Mouse (Mus musculus) hindbrain, embryonic 12.5 days (tissue): ENCODE data around the gene Scube2. TPM values are rescaled to one million over a fixed set of nuclear protein-coding genes. Genes with fewer than 3 reads are reported as not detected.
A peak's percentile ranks its signal among the peaks of the same experiment; 100 is the strongest.

Experiments used
- ATAC-seq: fragments of 200-750 bp; cut with Nextera tagmentation; 2 replicates; pipeline ENCODE4 v1.8.0; 2017; ENCODE audit warnings: moderate TSS enrichment; ENCODE audit not compliant: low FRiP score
- H3K27ac ChIP-seq: fragments of 300-500 bp; sonication (generic); 2 replicates; pipeline ENCODE4 v1.5.1; 2016; ENCODE audit warnings: mild to moderate bottlenecking
- H3K27me3 ChIP-seq: fragments of 300-500 bp; sonication (generic); 2 replicates; pipeline ENCODE4 v1.6.1; 2016; ENCODE audit warnings: mild to moderate bottlenecking
- H3K36me3 ChIP-seq: fragments of 300-500 bp; sonication (generic); 2 replicates; pipeline ENCODE4 v1.6.1; 2016; ENCODE audit warnings: mild to moderate bottlenecking
- H3K4me1 ChIP-seq: fragments of 300-500 bp; sonication (generic); 2 replicates; pipeline ENCODE4 v1.6.1; 2016
- H3K4me2 ChIP-seq: fragments of 300-500 bp; sonication (generic); replicated peaks from 2 replicates; pipeline ENCODE4 v1.6.1; 2016; ENCODE audit warnings: mild to moderate bottlenecking
- H3K4me3 ChIP-seq: fragments of 300-500 bp; sonication (generic); 2 replicates; pipeline ENCODE4 v1.5.1; 2016; ENCODE audit warnings: mild to moderate bottlenecking
- H3K9ac ChIP-seq: fragments of 300-500 bp; sonication (generic); 2 replicates; pipeline ENCODE4 v1.6.1; 2016; ENCODE audit warnings: mild to moderate bottlenecking, moderate library complexity
- H3K9me3 ChIP-seq: fragments of 300-500 bp; sonication (generic); replicated peaks from 2 replicates; pipeline ENCODE4 v1.6.1; 2016; ENCODE audit warnings: mild to moderate bottlenecking
- WGBS: fragments of 180-500 bp; shearing (Covaris S2); methylation state at CpG from one replicate; pipeline ENCODE4 v1.1.7; 2016; 5-methylcytosine and 5-hydroxymethylcytosine counted together
- polyA plus RNA-seq: library from polyadenylated mRNA; unstranded; fragments of >200 nt; fragmentation: Nextera tagmentation; extraction: Ambion mirVana; gene quantifications from 2 replicates; pipeline ENCODE4 v1.2.1, GENCODE M21; 2016

The Scube2 gene
- 2.4 and 3.6 TPM in 2 replicates for polyA plus RNA-seq

DNA sequence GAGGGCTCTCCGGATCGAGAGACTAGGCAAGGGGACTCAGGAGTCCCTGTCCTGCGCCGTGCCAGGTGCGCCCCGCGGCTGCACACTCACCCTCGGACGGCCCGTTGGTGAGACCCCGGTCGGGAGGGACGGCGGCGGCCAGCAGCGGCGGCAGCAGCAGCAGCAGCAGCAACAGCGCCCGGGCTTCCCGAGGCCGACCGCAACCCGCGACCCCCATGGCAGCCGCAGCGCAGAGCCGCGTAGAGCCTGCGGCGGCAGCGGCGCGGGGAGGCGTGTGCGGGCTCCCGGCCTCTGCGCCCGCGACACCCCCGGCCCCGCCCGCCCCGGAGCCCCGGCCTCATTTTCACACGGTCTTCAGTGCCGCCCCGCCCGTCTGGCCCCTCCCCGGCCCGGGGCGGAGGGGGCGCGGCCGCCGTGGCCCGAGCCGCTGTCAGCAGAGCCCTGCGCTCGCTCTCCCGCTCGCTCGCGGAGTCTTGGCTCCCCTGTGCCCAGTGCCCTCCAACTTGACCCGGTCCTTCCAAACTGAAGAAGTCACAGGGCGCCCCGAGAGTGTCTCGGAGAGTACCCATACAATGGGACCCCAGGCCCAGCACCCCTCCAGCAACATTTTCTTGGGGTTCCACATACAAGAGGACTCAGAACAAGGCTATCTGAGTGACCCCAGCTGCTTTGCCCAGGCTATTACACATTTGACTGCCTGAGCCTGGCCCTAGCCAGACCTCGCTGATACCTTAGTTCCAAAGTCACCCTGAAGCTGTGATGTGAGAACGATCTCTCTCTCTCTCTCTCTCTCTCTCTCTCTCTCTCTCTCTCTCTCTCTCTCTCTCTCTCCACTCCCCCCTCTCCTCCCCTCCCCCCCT lies at the start of gene Scube2:
Gene Scube2 (minus strand): TSS at position 310 of the 860 bp plus-strand sequence.
- Histone ChIP-seq H3K4me2 (peak within 1 kb of the TSS; percentile 99), H3K9ac (peak within 1 kb of the TSS; percentile 72), H3K4me3 (peak within 1 kb of the TSS; percentile 69), H3K4me1 (peaks cover 14% of the 10 kb centered on the region), H3K36me3 (no peaks in the 10 kb centered on the region), H3K9me3 (no peaks in the 10 kb centered on the region), H3K27me3 (peaks cover 22% of the 10 kb centered on the region), H3K27ac (no peak within 1 kb of the TSS)
- WGBS, result under 1% methylated on average over 53 of the region's 69 CpGs
- ATAC-seq, result peak; percentile 80

DNA sequence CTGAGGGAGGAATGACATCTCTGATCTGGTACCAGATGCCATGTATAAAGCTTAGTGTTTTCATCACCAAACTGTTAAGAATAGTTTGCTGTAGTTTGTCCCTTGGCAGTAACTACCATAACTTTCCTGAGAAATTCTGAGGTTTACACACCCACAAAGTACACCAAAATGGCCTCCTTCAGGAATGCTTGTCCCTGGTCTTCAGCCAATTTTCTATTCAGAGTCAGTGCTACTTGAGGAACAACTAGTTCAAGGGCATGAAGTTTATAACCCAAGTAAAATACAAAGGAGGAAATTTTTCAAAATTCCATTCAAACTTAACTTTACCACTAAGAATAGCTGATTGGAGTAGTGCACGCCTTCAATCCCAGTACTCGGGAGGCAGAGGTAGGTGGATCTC lies 40.7 kb upstream of the Scube2 start:
- no peak overlapping the region for H3K4me3 ChIP-seq
- H3K36me3 ChIP-seq, result peaks cover 87% of the 10 kb centered on the region
- 89% methylated on average over 2 of the region's 2 CpGs for WGBS
- H3K9ac ChIP-seq, result no peak overlapping the region
- no peak for ATAC-seq
- H3K9me3 ChIP-seq, result no peaks in the 10 kb centered on the region
- H3K4me1 ChIP-seq, result no peaks in the 10 kb centered on the region
- H3K4me2 ChIP-seq, result no peak overlapping the region
- no peak overlapping the region for H3K27ac ChIP-seq
- no peaks in the 10 kb centered on the region for H3K27me3 ChIP-seq

GRCm38 (mm10) chr7:109900921-109901320 lies 35.4 kb upstream of the Scube2 start:
- no peak overlapping the region for H3K4me3 ChIP-seq
- no peak overlapping the region for H3K9ac ChIP-seq
- ATAC-seq, result no peak
- WGBS, result 90% methylated on average over 9 of the region's 9 CpGs
- no peak overlapping the region for H3K4me2 ChIP-seq
- H3K9me3 ChIP-seq, result no peaks in the 10 kb centered on the region
- no peaks in the 10 kb centered on the region for H3K27me3 ChIP-seq
- H3K27ac ChIP-seq, result no peak overlapping the region
- peaks cover 96% of the 10 kb centered on the region for H3K36me3 ChIP-seq
- no peaks in the 10 kb centered on the region for H3K4me1 ChIP-seq

DNA sequence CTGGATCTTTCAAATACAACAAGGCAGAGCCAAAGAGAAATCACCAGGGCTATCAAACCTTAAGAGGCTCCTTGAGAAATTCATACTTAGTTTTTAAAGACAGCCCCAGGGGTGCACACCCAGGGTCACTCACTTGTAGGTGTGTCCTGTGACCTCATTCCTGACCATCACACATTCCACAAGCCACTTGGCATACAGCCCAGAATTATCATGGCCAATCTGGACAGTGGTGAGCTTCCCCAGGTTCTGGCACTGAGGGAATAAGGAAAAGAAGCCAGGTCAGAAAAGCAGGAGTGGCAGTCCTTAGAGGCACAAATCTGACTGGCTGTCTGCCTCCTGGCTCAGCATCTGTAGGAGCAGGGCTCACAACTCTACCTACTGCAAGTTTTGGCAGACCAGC lies 33.4 kb upstream of the Scube2 start:
- Histone ChIP-seq H3K4me3 (no peak overlapping the region), H3K9ac (no peak overlapping the region), H3K27ac (no peak overlapping the region), H3K36me3 (peaks cover 98% of the 10 kb centered on the region), H3K27me3 (no peaks in the 10 kb centered on the region), H3K4me2 (no peak overlapping the region), H3K4me1 (no peaks in the 10 kb centered on the region), H3K9me3 (no peaks in the 10 kb centered on the region)
- ATAC-seq, result no peak

DNA sequence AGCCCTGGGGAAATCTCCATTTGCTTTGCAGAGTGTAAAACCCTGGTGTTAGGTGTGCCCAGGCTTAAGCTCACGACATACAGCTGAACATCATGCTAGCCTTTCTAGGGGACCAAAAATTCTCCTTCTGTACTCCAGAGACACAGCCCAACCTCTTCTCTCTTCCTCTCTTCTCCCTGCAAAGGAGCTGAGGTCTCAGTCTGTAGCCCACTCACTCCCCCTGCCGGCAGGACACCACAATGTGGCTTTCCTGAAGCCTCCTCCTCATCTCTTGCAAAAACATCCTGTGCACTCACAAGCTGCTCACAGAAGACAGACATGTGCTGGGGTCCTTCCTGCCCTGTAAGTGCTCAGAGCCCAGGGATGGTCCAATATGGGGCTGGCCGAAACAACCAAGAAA lies 27.1 kb upstream of the Scube2 start:
- Histone ChIP-seq H3K4me2 (no peak overlapping the region), H3K4me3 (no peak overlapping the region), H3K9ac (no peak overlapping the region), H3K9me3 (0 out of 2 replicates have a peak, but pooled peaks cover 3% of the 10 kb centered on the region), H3K36me3 (peaks cover 74% of the 10 kb centered on the region), H3K4me1 (no peaks in the 10 kb centered on the region), H3K27ac (no peak overlapping the region), H3K27me3 (no peaks in the 10 kb centered on the region)
- no peak for ATAC-seq
- 40% methylated on average over 3 of the region's 3 CpGs for WGBS

GRCm38 (mm10) chr7:109891786-109892185 lies 26.3 kb upstream of the Scube2 start:
- peaks cover 74% of the 10 kb centered on the region for H3K36me3 ChIP-seq
- no peak overlapping the region for H3K4me2 ChIP-seq
- no peak overlapping the region for H3K4me3 ChIP-seq
- H3K27me3 ChIP-seq, result no peaks in the 10 kb centered on the region
- no peak for ATAC-seq
- no peak overlapping the region for H3K27ac ChIP-seq
- H3K4me1 ChIP-seq, result no peaks in the 10 kb centered on the region
- WGBS, result 93% methylated on average over 4 of the region's 4 CpGs
- H3K9ac ChIP-seq, result no peak overlapping the region
- H3K9me3 ChIP-seq, result 0 out of 2 replicates have a peak, but pooled peaks cover 3% of the 10 kb centered on the region

DNA sequence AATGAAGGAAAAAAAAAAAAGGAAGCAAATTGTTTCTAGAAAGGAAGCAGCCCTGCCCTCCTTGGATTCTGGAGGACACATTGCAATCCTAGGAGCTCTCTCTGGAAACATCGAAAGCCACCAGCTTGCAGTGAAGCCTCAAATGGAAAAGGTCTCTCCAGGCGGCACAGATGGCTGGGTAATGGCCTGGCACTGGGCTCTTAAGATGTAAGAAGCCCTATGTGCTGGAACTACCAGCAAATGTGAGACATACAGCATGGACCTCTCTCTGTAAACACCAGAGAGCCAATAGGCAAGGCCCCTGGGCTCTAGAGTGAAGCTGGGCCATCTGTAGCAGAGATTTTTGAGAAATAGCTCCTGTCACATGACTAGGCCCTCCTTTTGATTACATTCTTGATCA lies 24.8 kb upstream of the Scube2 start:
- Histone ChIP-seq H3K27me3 (no peaks in the 10 kb centered on the region), H3K4me3 (no peak overlapping the region), H3K36me3 (peaks cover 62% of the 10 kb centered on the region), H3K9me3 (0 out of 2 replicates have a peak, but pooled peaks cover 3% of the 10 kb centered on the region), H3K4me1 (no peaks in the 10 kb centered on the region), H3K9ac (no peak overlapping the region), H3K4me2 (no peak overlapping the region), H3K27ac (no peak overlapping the region)
- no peak for ATAC-seq
- WGBS, result 92% methylated on average over 2 of the region's 2 CpGs

DNA sequence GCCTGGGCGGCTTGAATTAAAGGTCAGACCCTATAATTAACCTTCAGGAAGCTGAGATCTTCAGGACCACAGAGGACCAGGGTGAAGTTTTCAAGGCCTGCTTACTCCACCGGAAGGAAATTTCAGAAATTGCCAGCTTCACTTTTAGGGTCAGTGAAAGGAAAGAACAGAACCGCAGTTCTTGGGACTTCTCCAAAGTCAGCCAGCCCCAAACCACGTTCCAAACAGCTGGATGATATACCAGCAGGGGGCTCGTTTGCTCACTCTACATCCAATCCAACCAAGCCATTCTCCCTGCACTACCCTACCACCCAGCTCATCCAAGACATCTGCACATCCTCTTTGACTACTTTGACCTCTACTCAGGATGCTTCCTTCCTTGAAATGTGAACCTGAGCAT lies 23.8 kb upstream of the Scube2 start:
- WGBS, result 80% methylated on average over 5 of the region's 5 CpGs
- no peak for ATAC-seq
- Histone ChIP-seq H3K27me3 (no peaks in the 10 kb centered on the region), H3K9ac (no peak overlapping the region), H3K9me3 (0 out of 2 replicates have a peak, but pooled peaks cover 3% of the 10 kb centered on the region), H3K4me2 (no peak overlapping the region), H3K36me3 (peaks cover 52% of the 10 kb centered on the region), H3K4me3 (no peak overlapping the region), H3K27ac (no peak overlapping the region), H3K4me1 (no peaks in the 10 kb centered on the region)

DNA sequence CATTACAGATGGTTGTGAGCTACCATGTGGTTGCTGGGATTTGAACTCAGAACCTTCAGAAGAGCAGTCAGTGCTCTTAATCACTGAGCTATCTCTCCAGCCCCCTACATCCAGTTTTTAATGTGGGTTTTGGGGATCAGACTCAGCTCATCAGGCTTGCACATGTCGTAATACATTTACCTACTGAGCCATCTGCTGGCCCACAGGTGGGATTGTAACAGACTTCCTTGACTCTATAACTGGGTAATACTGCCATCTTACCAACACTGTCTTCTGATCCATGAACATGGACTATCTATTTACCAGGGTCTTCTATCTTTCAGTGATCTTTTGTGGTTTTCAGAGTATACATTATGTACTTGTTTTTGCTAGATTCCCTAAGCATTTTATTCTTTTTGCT lies 20.8 kb upstream of the Scube2 start:
- no peaks in the 10 kb centered on the region for H3K27me3 ChIP-seq
- H3K36me3 ChIP-seq, result peaks cover 34% of the 10 kb centered on the region
- no peak overlapping the region for H3K4me3 ChIP-seq
- H3K9ac ChIP-seq, result no peak overlapping the region
- H3K4me2 ChIP-seq, result no peak overlapping the region
- H3K9me3 ChIP-seq, result 0 out of 2 replicates have a peak, but pooled peaks cover 3% of the 10 kb centered on the region
- H3K27ac ChIP-seq, result no peak overlapping the region
- WGBS, result 100% methylated on average over 1 of the region's 1 CpGs
- ATAC-seq, result no peak
- H3K4me1 ChIP-seq, result no peaks in the 10 kb centered on the region

GRCm38 (mm10) chr7:109882574-109882973 lies 17.1 kb upstream of the Scube2 start:
- 92% methylated on average over 2 of the region's 2 CpGs for WGBS
- no peaks in the 10 kb centered on the region for H3K4me1 ChIP-seq
- ATAC-seq, result no peak
- peaks cover 9% of the 10 kb centered on the region for H3K36me3 ChIP-seq
- no peak overlapping the region for H3K27ac ChIP-seq
- no peak overlapping the region for H3K9ac ChIP-seq
- no peaks in the 10 kb centered on the region for H3K27me3 ChIP-seq
- H3K4me2 ChIP-seq, result no peak overlapping the region
- H3K9me3 ChIP-seq, result no peaks in the 10 kb centered on the region
- no peak overlapping the region for H3K4me3 ChIP-seq

- Histone ChIP-seq H3K4me1 (no peaks in the 10 kb centered on the region), H3K36me3 (peaks cover under 1% of the 10 kb centered on the region), H3K9ac (no peak overlapping the region), H3K27ac (no peak overlapping the region), H3K9me3 (no peaks in the 10 kb centered on the region), H3K27me3 (no peaks in the 10 kb centered on the region), H3K4me2 (no peak overlapping the region), H3K4me3 (no peak overlapping the region)
- 53% methylated on average over 2 of the region's 2 CpGs for WGBS
- no peak for ATAC-seq
These were observed 16.2 kb upstream of the Scube2 start for GRCm38 (mm10) chr7:109881561-109882099.

DNA sequence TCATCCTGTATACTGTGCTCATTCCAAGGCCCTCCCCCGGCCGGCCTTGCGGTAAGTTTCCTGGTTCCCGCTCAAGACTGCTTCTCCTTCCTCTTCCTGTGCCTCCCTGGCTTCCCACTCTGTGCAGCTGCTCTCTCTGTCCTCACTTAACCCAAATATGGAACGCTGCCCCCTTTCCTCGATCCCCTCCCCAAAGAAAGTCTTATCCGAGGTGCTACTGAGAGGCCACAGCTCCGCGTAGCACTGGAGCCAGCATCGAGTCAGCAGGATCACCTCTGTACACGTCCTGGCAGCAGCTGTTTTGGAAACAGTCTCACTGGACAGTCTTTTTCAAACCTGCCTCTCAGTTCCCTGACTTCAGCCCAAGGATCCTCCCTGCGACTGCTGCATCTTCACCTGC lies 13.7 kb upstream of the Scube2 start:
- H3K4me2 ChIP-seq, result no peak overlapping the region
- no peak for ATAC-seq
- H3K4me1 ChIP-seq, result no peaks in the 10 kb centered on the region
- H3K36me3 ChIP-seq, result no peaks in the 10 kb centered on the region
- H3K9me3 ChIP-seq, result no peaks in the 10 kb centered on the region
- no peak overlapping the region for H3K9ac ChIP-seq
- H3K27ac ChIP-seq, result no peak overlapping the region
- WGBS, result 57% methylated on average over 12 of the region's 12 CpGs
- no peaks in the 10 kb centered on the region for H3K27me3 ChIP-seq
- no peak overlapping the region for H3K4me3 ChIP-seq

- Histone ChIP-seq H3K27ac (no peak overlapping the region), H3K36me3 (no peaks in the 10 kb centered on the region)
These were observed 10.6 kb upstream of the Scube2 start for GRCm38 (mm10) chr7:109876085-109876484.

More at GRCm38 (mm10) chr7:109876085-109876484, 10.6 kb upstream of the Scube2 start:
- H3K9me3 ChIP-seq, result no peaks in the 10 kb centered on the region
- H3K9ac ChIP-seq, result no peak overlapping the region
- H3K27me3 ChIP-seq, result no peaks in the 10 kb centered on the region
- no peak overlapping the region for H3K4me3 ChIP-seq
- WGBS, result 73% methylated on average over 8 of the region's 8 CpGs
- H3K4me2 ChIP-seq, result no peak overlapping the region
- ATAC-seq, result no peak
- H3K4me1 ChIP-seq, result no peaks in the 10 kb centered on the region
